Mouse (Mus musculus) heart, embryonic 10.5 days (tissue): Measurements from ENCODE around the gene Tmppe. TPM values are rescaled to one million over a fixed set of nuclear protein-coding genes. Genes with fewer than 3 reads are reported as not detected.

ENCODE experiments used
- DNase-seq: peaks from one replicate; pipeline ENCODE4 v3.0.0-alpha.2; 2017; ENCODE audit warnings: low spot score
- H3K27ac ChIP-seq: fragments of 300-500 bp; sonication (generic); 2 replicates; pipeline ENCODE4 v1.5.1; 2016; ENCODE audit warnings: mild to moderate bottlenecking
- H3K27me3 ChIP-seq: fragments of 300-500 bp; sonication (generic); 2 replicates; pipeline ENCODE4 v1.6.1; 2016; ENCODE audit warnings: mild to moderate bottlenecking; ENCODE audit not compliant: poor library complexity, insufficient read depth, severe bottlenecking
- H3K36me3 ChIP-seq: fragments of 300-500 bp; sonication (generic); 2 replicates; pipeline ENCODE4 v1.6.1; 2016; ENCODE audit warnings: mild to moderate bottlenecking, moderate library complexity
- H3K4me1 ChIP-seq: fragments of 300-500 bp; sonication (generic); 2 replicates; pipeline ENCODE4 v1.6.1; 2016; ENCODE audit warnings: mild to moderate bottlenecking
- H3K4me3 ChIP-seq: fragments of 300-500 bp; sonication (generic); 2 replicates; pipeline ENCODE4 v1.5.1; 2016; ENCODE audit warnings: mild to moderate bottlenecking, moderate library complexity
- H3K9me3 ChIP-seq: fragments of 300-500 bp; sonication (generic); 2 replicates; pipeline ENCODE4 v1.6.1; 2016; ENCODE audit warnings: mild to moderate bottlenecking, moderate library complexity
- WGBS: fragments of 180-500 bp; shearing (Covaris S2); methylation state at CpG from one replicate; pipeline ENCODE4 v1.1.7; 2016; 5-methylcytosine and 5-hydroxymethylcytosine counted together
- polyA plus RNA-seq: library from polyadenylated mRNA; unstranded; fragments of >200 nt; fragmentation: Nextera tagmentation; extraction: Ambion mirVana; gene quantifications from 2 replicates; pipeline ENCODE4 v1.2.1, GENCODE M21; 2016

Tmppe gene
- polyA plus RNA-seq, 1 experiment from 2014 or later = 11.5 TPM

DNA sequence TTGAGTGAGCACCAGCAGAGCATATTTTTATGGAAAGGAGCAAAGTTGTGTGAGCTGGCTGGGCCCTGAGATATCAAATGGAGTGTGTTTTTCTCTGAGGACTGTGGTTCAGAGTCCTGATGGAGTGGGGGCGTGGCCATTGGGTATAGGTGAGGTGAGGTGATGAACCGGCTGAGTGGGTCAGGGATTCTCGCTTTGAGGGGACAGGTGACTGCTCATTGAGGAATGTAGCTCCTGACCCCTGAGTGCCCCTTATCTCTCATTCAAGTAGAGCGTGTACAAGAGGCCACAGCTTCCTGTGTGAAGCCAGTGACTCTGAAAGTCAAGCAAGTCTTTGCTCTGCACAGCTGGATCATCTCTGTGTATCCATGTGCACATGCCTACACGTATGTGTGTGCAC, 25.3 kb downstream of the Tmppe start:
- H3K4me3 ChIP-seq = no peak overlapping the region
- H3K9me3 ChIP-seq = peaks cover 5% of the 10 kb centered on the region; the same call in 1 of the 2 replicates
- peaks cover 7% of the 10 kb centered on the region; the same call in 1 of the 2 replicates for H3K4me1 ChIP-seq
- no peak for DNase-seq
- peaks cover 34% of the 10 kb centered on the region for H3K36me3 ChIP-seq
- H3K27ac ChIP-seq = no peak overlapping the region
- H3K27me3 ChIP-seq = no peaks in the 10 kb centered on the region
- WGBS = 69% methylated on average over 5 of the region's 5 CpGs

DNA sequence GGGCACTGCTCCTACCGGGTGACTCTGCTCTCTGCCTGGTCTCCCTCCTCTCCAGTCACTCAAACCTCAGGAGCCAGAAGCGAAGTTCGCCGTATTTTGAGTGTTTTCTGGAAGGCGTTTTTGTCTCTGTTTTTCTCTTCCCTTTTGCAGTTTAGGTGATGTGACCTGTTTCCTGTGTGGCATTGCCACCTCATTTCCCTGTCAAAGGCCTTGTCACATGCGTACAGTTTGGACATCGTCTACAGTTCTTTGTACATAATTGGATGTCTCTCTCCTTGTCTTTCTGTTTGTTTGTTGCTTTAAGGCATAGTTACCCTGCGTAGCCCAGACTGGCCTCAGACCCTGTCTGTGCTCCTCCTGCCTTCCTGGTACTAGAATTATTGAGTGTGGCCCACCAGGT, 26.5 kb downstream of the Tmppe start:
- H3K9me3 ChIP-seq = peaks cover 5% of the 10 kb centered on the region; the same call in 1 of the 2 replicates
- peaks cover 35% of the 10 kb centered on the region for H3K36me3 ChIP-seq
- H3K4me3 ChIP-seq = no peak overlapping the region
- peaks cover 7% of the 10 kb centered on the region; the same call in 1 of the 2 replicates for H3K4me1 ChIP-seq
- no peaks in the 10 kb centered on the region for H3K27me3 ChIP-seq
- DNase-seq = no peak
- 91% methylated on average over 8 of the region's 8 CpGs for WGBS
- no peak overlapping the region for H3K27ac ChIP-seq

DNA sequence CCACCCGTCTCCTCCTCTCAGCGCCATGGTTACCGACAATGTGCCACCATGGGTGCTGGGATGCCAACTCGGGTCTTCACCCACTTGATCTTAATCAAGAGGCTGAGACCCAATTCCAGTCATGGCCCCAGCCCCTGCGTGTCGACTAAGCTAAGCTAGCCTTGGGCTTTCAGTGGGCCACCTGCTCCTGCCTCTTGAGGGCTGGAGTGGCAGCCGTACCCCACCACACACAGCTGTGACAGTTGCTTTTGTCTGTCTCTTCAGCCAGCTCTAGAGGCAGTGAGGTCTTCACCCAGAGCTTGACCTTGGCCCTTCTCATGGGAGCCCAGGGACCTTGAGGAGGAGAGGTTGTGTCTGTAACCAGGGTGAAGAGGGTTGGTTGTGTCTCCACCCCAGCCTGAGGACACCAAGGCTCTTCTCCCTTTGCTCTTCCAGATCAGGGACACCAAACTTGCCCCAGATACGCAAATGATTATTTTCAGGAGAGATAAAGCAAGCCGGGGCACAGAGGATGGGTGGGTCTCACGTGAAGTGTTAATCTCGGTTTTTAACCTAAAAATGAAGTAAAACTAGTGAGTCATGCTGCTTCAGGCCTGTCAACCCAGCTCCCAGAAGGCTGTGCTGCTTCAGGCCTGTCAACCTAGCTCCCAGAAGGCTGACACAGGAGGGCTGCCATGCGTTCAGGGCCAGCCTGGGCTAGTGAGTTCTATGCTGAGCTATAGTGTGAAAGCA, 27.4 kb downstream of the Tmppe start:
- H3K36me3 ChIP-seq = peaks cover 36% of the 10 kb centered on the region
- 82% methylated on average over 12 of the region's 12 CpGs for WGBS
- no peak overlapping the region for H3K4me3 ChIP-seq

DNA sequence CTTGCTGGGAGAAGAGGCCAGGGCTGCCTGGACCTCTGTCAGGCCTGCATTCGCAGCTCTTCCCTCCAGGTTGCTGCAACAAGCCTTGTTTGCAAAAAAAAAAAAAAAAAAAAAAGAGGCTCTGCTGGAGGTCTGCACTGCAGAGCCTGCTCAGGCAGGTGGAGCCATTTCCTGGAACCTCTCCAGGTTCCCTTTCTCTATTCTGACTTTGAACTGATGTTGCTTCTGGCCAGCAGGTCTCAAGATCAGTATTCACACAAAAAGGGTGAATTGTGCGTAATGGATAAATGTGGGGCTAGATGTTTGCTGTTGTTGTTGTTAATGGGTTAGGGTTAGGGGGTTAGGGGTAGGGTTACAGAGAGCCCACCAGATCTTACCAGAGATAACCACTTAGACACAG, 34.8 kb downstream of the Tmppe start:
- peaks cover 36% of the 10 kb centered on the region for H3K36me3 ChIP-seq
- WGBS = 71% methylated on average over 2 of the region's 2 CpGs
- no peaks in the 10 kb centered on the region for H3K27me3 ChIP-seq
- H3K4me1 ChIP-seq = no peaks in the 10 kb centered on the region
- H3K9me3 ChIP-seq = no peaks in the 10 kb centered on the region
- H3K4me3 ChIP-seq = no peak overlapping the region
- DNase-seq = no peak
- H3K27ac ChIP-seq = no peak overlapping the region

More for the DNA sequence above, 27.4 kb downstream of the Tmppe start:
- Histone ChIP-seq H3K27me3 (no peaks in the 10 kb centered on the region), H3K27ac (no peak overlapping the region), H3K9me3 (peaks cover 5% of the 10 kb centered on the region; the same call in 1 of the 2 replicates), H3K4me1 (peaks cover 7% of the 10 kb centered on the region; the same call in 1 of the 2 replicates)
- no peak for DNase-seq

DNA sequence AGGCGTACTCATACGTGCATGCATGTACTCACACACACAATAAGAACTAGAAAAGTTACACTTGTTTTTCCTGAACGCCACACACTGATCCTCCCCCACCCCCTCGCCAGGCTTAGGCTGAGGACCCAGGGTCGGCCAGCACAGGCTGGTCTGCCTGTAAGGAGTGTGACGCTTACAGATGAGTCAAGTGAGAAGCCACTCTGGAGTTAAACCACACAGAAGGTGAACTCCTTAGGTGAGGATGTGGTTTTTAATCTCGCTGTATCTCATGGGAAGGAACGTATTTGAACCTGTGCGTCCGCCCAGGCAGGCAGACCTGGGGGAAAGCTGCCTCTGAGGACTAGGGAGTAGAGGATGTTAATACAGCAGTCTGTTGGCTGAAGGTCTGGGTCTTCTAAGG, 39.6 kb downstream of the Tmppe start:
- Histone ChIP-seq H3K4me1 (no peaks in the 10 kb centered on the region), H3K27ac (no peak overlapping the region), H3K4me3 (no peak overlapping the region), H3K27me3 (no peaks in the 10 kb centered on the region), H3K9me3 (no peaks in the 10 kb centered on the region), H3K36me3 (peaks cover 31% of the 10 kb centered on the region)
- DNase-seq = no peak
- WGBS = 87% methylated on average over 10 of the region's 10 CpGs

DNA sequence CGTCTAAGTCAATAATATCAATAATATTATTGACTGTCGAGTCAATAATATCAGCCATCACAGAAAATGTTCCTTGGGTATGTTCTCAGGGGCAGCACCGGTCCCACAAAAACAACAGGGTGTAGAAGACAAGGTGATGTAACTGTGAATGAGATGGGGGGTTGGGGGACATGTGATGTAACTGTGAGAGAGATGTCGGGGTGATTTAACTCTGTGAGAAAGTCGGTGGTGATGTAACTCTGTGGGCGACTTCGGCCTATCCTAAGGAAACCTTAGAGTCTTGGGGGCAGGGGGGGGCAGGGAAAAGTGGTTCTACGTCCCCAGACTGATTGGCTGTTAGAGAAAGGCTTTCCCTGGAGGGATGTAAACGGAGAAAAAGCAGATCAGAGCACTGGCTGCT, 41.3 kb downstream of the Tmppe start:
- WGBS = 89% methylated on average over 9 of the region's 9 CpGs
- H3K4me1 ChIP-seq = peaks cover 4% of the 10 kb centered on the region; the same call in 1 of the 2 replicates
- no peaks in the 10 kb centered on the region for H3K9me3 ChIP-seq
- no peaks in the 10 kb centered on the region for H3K27me3 ChIP-seq
- no peak overlapping the region for H3K4me3 ChIP-seq
- no peak overlapping the region for H3K27ac ChIP-seq
- H3K36me3 ChIP-seq = peaks cover 22% of the 10 kb centered on the region
- DNase-seq = no peak

DNA sequence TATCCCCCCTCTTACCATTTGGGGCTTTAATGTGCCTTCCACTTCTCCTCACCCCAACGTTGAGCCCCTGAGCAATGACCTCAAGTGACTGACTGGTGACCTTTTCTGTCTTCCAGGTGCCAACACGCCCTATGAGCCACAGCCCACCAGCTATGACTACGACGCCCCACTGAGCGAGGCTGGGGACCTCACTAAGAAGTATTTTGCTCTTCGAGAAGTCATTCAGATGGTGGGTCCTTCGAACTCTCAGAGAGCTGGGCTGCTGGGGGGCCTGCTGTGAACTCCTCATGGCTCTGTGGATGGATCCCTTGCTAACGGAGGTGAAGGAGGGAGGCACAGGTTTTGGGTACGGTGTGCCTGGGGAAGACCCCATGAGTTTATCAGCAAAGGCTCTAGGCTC, 42.0 kb downstream of the Tmppe start:
- 86% methylated on average over 9 of the region's 9 CpGs for WGBS
- Histone ChIP-seq H3K27me3 (no peaks in the 10 kb centered on the region), H3K27ac (no peak overlapping the region), H3K4me3 (no peak overlapping the region), H3K9me3 (no peaks in the 10 kb centered on the region), H3K36me3 (peaks cover 17% of the 10 kb centered on the region), H3K4me1 (peaks cover 8% of the 10 kb centered on the region; the same call in 1 of the 2 replicates)
- DNase-seq = no peak

DNA sequence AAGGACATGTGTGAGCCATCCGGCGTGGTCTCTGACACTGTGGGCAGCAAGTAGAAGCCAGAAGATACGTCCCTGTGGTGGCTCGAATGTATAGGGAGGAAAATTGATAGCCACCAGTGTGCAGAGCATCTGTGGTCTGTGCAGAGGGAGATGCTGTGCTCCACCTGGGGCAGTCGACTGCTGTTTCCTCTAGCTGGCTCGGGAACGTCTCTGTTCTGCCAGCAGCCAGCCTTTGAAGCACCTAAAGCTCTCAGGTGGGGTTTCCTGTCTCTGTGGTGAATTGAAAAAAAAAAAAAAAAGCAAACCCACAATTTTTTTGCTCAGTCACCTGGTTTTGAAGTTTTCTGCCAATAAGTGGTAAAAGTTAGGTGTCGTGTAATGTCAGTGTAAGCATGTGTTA, 42.4 kb downstream of the Tmppe start:
- Histone ChIP-seq H3K9me3 (no peaks in the 10 kb centered on the region), H3K27me3 (no peaks in the 10 kb centered on the region), H3K27ac (no peak overlapping the region), H3K4me1 (peaks cover 8% of the 10 kb centered on the region; the same call in 1 of the 2 replicates), H3K36me3 (peaks cover 14% of the 10 kb centered on the region), H3K4me3 (no peak overlapping the region)
- whole genome bisulfite sequencing = 88% methylated on average over 8 of the region's 8 CpGs
- no peak for DNase-seq

DNA sequence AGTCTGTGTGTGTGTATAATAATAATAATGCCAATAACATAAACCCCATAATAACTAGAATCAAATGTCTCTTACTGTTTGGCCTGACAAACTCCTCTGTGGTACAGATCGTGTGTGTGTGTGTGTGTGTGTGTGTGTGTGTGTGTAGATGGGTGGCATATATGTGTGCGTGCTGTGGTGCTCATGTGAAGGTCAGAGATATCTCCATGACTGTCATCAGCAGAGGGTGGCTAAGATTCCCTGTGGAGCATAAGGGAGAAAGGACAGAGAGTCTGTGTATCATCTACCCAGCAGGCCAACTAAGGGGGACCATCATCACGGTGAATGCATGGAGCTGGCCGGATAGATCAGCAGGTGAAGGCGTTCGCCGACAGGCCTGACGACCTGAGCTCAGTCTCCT, 46.0 kb downstream of the Tmppe start:
- H3K4me1 ChIP-seq = peaks cover 16% of the 10 kb centered on the region
- no peaks in the 10 kb centered on the region for H3K27me3 ChIP-seq
- WGBS = 70% methylated on average over 8 of the region's 8 CpGs
- no peaks in the 10 kb centered on the region for H3K9me3 ChIP-seq
- no peak overlapping the region for H3K4me3 ChIP-seq
- H3K36me3 ChIP-seq = peaks cover 15% of the 10 kb centered on the region
- DNase-seq = no peak
- peak overlapping the region; percentile 37; the same call in 1 of the 2 replicates for H3K27ac ChIP-seq

DNA sequence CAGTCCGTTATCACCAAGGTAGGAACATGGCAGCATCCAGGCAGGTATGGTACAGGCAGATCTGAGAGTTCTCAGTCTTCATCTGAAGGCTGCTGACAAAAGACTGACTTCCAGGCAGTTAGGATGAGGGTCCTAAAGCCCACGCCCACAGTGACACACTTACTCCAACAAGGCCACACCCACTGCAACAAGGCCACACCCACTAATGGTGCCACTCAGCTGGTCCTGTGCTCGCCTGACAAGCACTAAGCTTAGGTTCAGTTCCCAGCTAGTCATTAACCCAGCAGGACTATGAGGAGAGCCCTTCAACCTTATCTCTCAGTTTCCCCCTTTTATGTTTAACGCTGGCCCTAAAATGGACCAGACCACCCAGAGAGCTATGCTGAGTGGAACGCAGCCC, 47.8 kb downstream of the Tmppe start:
- H3K36me3 ChIP-seq = peaks cover 3% of the 10 kb centered on the region; the same call in 1 of the 2 replicates
- no peaks in the 10 kb centered on the region for H3K27me3 ChIP-seq
- no peak for DNase-seq
- H3K4me3 ChIP-seq = no peak overlapping the region
- H3K4me1 ChIP-seq = peaks cover 16% of the 10 kb centered on the region
- H3K9me3 ChIP-seq = no peaks in the 10 kb centered on the region
- WGBS = 62% methylated on average over 5 of the region's 5 CpGs
- no peak overlapping the region for H3K27ac ChIP-seq

DNA sequence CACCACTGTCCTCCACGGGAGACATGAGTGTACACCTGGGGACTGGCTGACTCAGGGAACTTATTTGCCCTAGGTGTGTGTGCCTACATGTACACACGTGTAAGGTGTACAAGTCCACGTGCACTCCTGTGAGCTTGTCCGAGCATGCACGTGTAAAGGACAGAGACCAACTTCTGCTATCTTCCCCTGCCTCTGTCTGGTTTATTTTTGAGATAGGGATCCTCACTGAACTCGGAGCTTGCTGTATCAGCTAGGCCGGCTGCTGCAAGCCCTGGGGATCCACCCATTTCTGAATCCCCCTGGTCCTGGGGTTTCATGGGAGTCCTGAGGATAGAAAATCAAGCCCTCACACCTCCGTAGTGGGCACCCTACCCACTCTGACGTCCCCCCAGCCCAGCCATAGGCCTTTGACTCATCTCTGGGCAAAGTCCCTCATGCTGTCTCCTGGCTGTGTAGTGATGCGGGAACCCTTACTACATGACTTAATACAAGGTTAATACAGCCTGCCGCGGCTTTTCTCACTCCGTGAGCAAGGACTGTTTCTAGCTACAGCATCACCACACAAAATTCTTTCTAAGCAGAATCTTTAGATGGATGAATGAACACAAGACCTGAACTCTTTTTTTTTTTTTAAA, 48.3 kb downstream of the Tmppe start:
- H3K4me3 ChIP-seq = no peak overlapping the region
- H3K27ac ChIP-seq = no peak overlapping the region
- H3K36me3 ChIP-seq = peaks cover 3% of the 10 kb centered on the region; the same call in 1 of the 2 replicates
- DNase-seq = no peak
- peaks cover 16% of the 10 kb centered on the region for H3K4me1 ChIP-seq
- no peaks in the 10 kb centered on the region for H3K9me3 ChIP-seq
- 68% methylated on average over 13 of the region's 13 CpGs for WGBS
- no peaks in the 10 kb centered on the region for H3K27me3 ChIP-seq

DNA sequence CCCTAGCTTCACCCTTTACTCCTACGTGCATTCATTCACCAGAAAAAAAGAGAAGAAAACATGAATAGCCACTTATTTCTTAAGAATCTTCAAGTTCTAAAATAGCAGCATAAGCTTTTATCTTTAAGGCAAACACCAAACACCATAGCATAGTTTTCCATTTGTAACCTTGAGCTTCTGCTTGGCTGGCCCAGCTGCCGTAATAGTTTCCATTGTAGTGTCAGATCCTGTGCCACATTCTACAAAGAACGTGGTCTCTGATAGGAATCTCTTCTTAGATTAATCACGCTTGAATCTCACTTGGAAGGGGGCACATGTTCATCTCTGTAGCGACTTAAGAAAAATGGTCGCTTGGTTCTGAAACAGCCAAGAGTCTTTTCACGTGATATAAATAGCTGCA, 50.7 kb downstream of the Tmppe start:
- Histone ChIP-seq H3K27me3 (no peaks in the 10 kb centered on the region), H3K4me1 (peaks cover 16% of the 10 kb centered on the region), H3K27ac (no peak overlapping the region), H3K4me3 (no peak overlapping the region), H3K9me3 (no peaks in the 10 kb centered on the region), H3K36me3 (peaks cover 15% of the 10 kb centered on the region; the same call in 1 of the 2 replicates)
- no peak for DNase-seq
- WGBS = 79% methylated on average over 7 of the region's 7 CpGs

DNA sequence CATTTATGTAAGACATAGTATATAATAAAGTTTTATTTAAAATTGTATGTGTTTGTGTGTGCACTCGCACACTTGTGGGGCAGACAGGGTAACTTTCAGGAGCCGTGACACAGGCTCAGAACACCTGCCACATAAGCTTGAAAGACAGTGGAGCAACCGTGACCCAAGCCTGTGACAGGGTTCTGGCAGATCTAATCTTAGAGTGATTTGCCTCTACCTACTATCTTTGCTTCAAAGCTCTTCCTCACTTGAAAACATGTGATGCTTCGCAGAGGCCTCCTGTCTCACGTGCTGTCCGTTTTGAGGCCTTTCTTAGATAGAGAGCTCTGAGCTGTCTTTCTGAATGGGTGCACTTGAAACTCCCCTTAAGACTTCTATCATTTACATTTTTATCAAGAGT, 51.5 kb downstream of the Tmppe start:
- Histone ChIP-seq H3K27me3 (no peaks in the 10 kb centered on the region), H3K36me3 (peaks cover 23% of the 10 kb centered on the region; the same call in 1 of the 2 replicates), H3K27ac (no peak overlapping the region), H3K4me3 (no peak overlapping the region), H3K9me3 (no peaks in the 10 kb centered on the region), H3K4me1 (peaks cover 10% of the 10 kb centered on the region)
- no peak for DNase-seq
- 61% methylated on average over 6 of the region's 6 CpGs for WGBS
